Mouse (Mus musculus): ENCODE data around the gene Zcchc18. TPM values are rescaled to one million over a fixed set of nuclear protein-coding genes. Genes with fewer than 3 reads are reported as not detected.
A peak's percentile ranks its signal among the peaks of the same experiment; 100 is the strongest.

Gene Zcchc18
- polyA plus RNA-seq, 1 experiment from 2014 or later: 281 TPM

- Histone ChIP-seq H3K4me1 (ENCODE audit: control insufficient read depth, insufficient read depth, low read length) (no peaks in the 10 kb centered on the region; the same call in 1 of the 2 replicates), H3K27ac (ENCODE audit: low read depth, low read length) (no peak overlapping the region), H3K4me2 (ENCODE audit: low read length) (no peak overlapping the region; the same call in 1 of the 2 replicates), H3K4me3 (ENCODE audit: low read depth, low read length) (no peak overlapping the region), H3K36me3 (ENCODE audit: control insufficient read depth, insufficient read depth, low read length) (peaks cover 8% of the 10 kb centered on the region; the same call in 1 of the 2 replicates), H3K27me3 (replicated peaks; ENCODE audit: control insufficient read depth, insufficient read depth, low read length) (no peaks in the 10 kb centered on the region), H3K9me3 (replicated peaks; ENCODE audit: control insufficient read depth, low read length) (no peaks in the 10 kb centered on the region), H3K9ac (ENCODE audit: low read length) (no peak overlapping the region)
- DNase-seq (ENCODE audit: low spot score) (no peak), ATAC-seq (no peak)
- WGBS: 68% methylated on average over 2 of the region's 2 CpGs
Measured at GRCm38 (mm10) chrX:136991274-136991673, 1.7 kb upstream of the Zcchc18 start.

GRCm38 (mm10) chrX:136992191-136992965 lies 577 bp upstream of the Zcchc18 start:
- H3K4me2 ChIP-seq (ENCODE audit: low read length): peak overlapping the region; percentile 48
- DNase-seq (ENCODE audit: low spot score) (peak; percentile 50), ATAC-seq (peak; percentile 53)
- peak overlapping the region; percentile 90; the same call in 1 of the 2 replicates for H3K27ac ChIP-seq (ENCODE audit: low read depth, low read length)
- H3K9me3 ChIP-seq (replicated peaks; ENCODE audit: control insufficient read depth, low read length): no peaks in the 10 kb centered on the region
- peaks cover 8% of the 10 kb centered on the region; the same call in 1 of the 2 replicates for H3K36me3 ChIP-seq (ENCODE audit: control insufficient read depth, insufficient read depth, low read length)
- peak overlapping the region; percentile 45 for H3K4me3 ChIP-seq (ENCODE audit: low read depth, low read length)
- H3K9ac ChIP-seq (ENCODE audit: low read length): peak overlapping the region; percentile 68
- 34% methylated on average over 19 of the region's 19 CpGs for WGBS
- no peaks in the 10 kb centered on the region for H3K27me3 ChIP-seq (replicated peaks; ENCODE audit: control insufficient read depth, insufficient read depth, low read length)
- H3K4me1 ChIP-seq (ENCODE audit: control insufficient read depth, insufficient read depth, low read length): no peaks in the 10 kb centered on the region; the same call in 1 of the 2 replicates

DNA sequence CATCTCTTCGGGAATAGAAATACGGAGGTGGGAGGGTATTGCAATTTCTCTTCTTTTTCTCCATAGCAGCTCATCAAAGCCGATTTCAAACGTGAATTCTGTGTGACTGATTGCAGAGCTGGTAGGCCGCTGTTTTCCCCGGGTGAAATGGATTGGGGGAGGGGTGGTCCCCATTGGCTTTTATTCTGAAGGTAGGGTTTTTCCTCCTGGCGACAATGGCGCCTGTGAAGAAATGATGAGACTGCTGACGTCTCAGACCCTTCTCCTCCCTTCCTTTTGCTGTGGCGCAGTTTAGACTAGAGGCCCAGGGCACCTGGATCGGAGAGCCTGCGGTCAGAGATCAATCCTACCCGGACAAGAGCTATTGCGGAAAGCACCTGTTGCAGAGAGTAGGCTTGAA lies 686 bp downstream of the Zcchc18 start:
- WGBS: 32% methylated on average over 14 of the region's 14 CpGs
- H3K9me3 ChIP-seq (replicated peaks; ENCODE audit: control insufficient read depth, low read length): no peaks in the 10 kb centered on the region
- peak overlapping the region; percentile 68 for H3K9ac ChIP-seq (ENCODE audit: low read length)
- H3K27ac ChIP-seq (ENCODE audit: low read depth, low read length): peak overlapping the region; percentile 90
- no peaks in the 10 kb centered on the region; the same call in 1 of the 2 replicates for H3K4me1 ChIP-seq (ENCODE audit: control insufficient read depth, insufficient read depth, low read length)
- no peaks in the 10 kb centered on the region for H3K27me3 ChIP-seq (replicated peaks; ENCODE audit: control insufficient read depth, insufficient read depth, low read length)
- H3K4me3 ChIP-seq (ENCODE audit: low read depth, low read length): peak overlapping the region; percentile 45
- peaks cover 8% of the 10 kb centered on the region; the same call in 1 of the 2 replicates for H3K36me3 ChIP-seq (ENCODE audit: control insufficient read depth, insufficient read depth, low read length)
- peak overlapping the region; percentile 48 for H3K4me2 ChIP-seq (ENCODE audit: low read length)
- ATAC-seq (peak; percentile 24; the same call in 1 of the 2 replicates), DNase-seq (ENCODE audit: low spot score) (peak; percentile 51)

DNA sequence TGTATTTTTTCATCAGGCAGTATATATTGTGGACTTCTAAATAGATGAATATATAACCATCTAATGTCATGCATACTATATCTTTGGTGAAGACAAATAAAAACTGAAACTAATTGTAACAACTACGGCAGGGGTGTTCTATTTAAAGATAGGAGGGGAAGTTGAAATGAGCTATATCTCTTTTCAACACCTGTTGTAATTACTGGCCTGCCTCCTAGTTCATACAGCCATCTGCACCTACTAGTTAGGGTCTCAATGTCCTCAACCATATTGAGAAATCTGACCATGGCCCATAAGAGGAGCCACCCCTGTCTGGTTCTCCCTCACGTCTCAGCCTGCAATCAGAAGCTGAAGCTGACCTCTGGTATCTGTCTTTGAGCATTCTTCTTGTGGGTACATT lies 3.3 kb downstream of the Zcchc18 start:
- 84% methylated on average over 2 of the region's 2 CpGs for WGBS
- Histone ChIP-seq H3K9ac (ENCODE audit: low read length) (no peak overlapping the region), H3K4me2 (ENCODE audit: low read length) (no peak overlapping the region), H3K36me3 (ENCODE audit: control insufficient read depth, insufficient read depth, low read length) (peaks cover 8% of the 10 kb centered on the region; the same call in 1 of the 2 replicates), H3K4me1 (ENCODE audit: control insufficient read depth, insufficient read depth, low read length) (no peaks in the 10 kb centered on the region; the same call in 1 of the 2 replicates), H3K27ac (ENCODE audit: low read depth, low read length) (no peak overlapping the region), H3K27me3 (replicated peaks; ENCODE audit: control insufficient read depth, insufficient read depth, low read length) (no peaks in the 10 kb centered on the region), H3K9me3 (replicated peaks; ENCODE audit: control insufficient read depth, low read length) (no peaks in the 10 kb centered on the region), H3K4me3 (ENCODE audit: low read depth, low read length) (no peak overlapping the region)
- ATAC-seq (no peak), DNase-seq (ENCODE audit: low spot score) (no peak)

- DNase-seq (ENCODE audit: low spot score) (peak; percentile 85), ATAC-seq (peak; percentile 67)
- Histone ChIP-seq H3K27ac (ENCODE audit: low read depth, low read length) (no peak overlapping the region), H3K4me1 (ENCODE audit: control insufficient read depth, insufficient read depth, low read length) (no peaks in the 10 kb centered on the region), H3K9me3 (replicated peaks; ENCODE audit: control insufficient read depth, low read length) (no peaks in the 10 kb centered on the region), H3K4me2 (ENCODE audit: low read length) (no peak overlapping the region), H3K9ac (ENCODE audit: low read length) (no peak overlapping the region), H3K4me3 (ENCODE audit: low read depth, low read length) (no peak overlapping the region), H3K36me3 (ENCODE audit: control insufficient read depth, insufficient read depth, low read length) (no peaks in the 10 kb centered on the region), H3K27me3 (replicated peaks; ENCODE audit: control insufficient read depth, insufficient read depth, low read length) (no peaks in the 10 kb centered on the region)
- WGBS: 58% methylated on average over 6 of the region's 6 CpGs
Measured at GRCm38 (mm10) chrX:137015099-137015709, 22.2 kb downstream of the Zcchc18 start.

DNA sequence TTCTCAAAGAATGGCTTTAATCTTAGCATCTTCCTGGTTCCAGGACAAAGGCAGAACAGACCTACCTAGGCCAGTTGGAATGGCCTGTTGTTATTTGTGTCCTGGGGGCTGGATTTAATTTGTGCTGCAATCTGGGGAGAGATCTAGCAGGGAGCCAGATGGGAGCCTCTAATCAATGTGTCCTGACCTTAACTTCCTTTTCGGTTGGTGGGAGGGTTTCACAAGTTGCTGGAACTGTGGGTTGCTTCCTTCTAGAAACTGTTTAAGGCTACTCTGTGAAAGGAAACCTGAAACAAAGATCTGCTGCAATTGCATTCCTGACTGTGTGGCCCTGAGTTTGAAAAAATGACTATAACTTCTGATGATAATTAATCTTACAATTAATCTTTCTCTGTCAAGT lies 24.7 kb downstream of the Zcchc18 start:
- 84% methylated on average over 1 of the region's 1 CpGs for WGBS
- no peak overlapping the region for H3K4me2 ChIP-seq (ENCODE audit: low read length)
- no peaks in the 10 kb centered on the region for H3K9me3 ChIP-seq (replicated peaks; ENCODE audit: control insufficient read depth, low read length)
- H3K27ac ChIP-seq (ENCODE audit: low read depth, low read length): no peak overlapping the region
- H3K9ac ChIP-seq (ENCODE audit: low read length): no peak overlapping the region
- H3K36me3 ChIP-seq (ENCODE audit: control insufficient read depth, insufficient read depth, low read length): no peaks in the 10 kb centered on the region
- DNase-seq (ENCODE audit: low spot score): no peak
- H3K27me3 ChIP-seq (replicated peaks; ENCODE audit: control insufficient read depth, insufficient read depth, low read length): no peaks in the 10 kb centered on the region
- no peak for ATAC-seq
- H3K4me1 ChIP-seq (ENCODE audit: control insufficient read depth, insufficient read depth, low read length): no peaks in the 10 kb centered on the region
- no peak overlapping the region for H3K4me3 ChIP-seq (ENCODE audit: low read depth, low read length)

DNA sequence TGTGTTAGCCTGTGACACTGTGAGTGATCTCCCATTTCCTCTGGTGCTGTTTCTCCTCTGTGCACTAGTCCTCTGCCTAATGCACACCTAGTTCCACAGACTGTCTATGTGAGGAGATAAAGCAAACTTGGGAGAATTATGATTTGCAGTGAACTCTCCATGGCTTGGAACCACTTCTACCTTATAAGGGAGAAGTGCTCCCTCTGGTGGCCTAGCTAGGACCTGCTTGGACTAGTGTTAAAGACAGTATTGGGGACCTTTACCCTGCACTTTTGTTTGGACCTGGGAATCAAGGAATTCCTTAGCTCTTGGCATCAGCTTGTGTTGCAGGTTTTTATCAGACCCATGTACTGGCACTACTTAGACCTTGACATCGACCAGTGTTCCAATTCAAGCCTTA lies 26.4 kb downstream of the Zcchc18 start:
- H3K36me3 ChIP-seq (ENCODE audit: control insufficient read depth, insufficient read depth, low read length): no peaks in the 10 kb centered on the region
- H3K4me3 ChIP-seq (ENCODE audit: low read depth, low read length): no peak overlapping the region
- DNase-seq (ENCODE audit: low spot score) (peak; percentile 79), ATAC-seq (peak; percentile 55; the same call in 1 of the 2 replicates)
- WGBS: 24% methylated on average over 1 of the region's 1 CpGs
- no peaks in the 10 kb centered on the region for H3K27me3 ChIP-seq (replicated peaks; ENCODE audit: control insufficient read depth, insufficient read depth, low read length)
- no peaks in the 10 kb centered on the region for H3K9me3 ChIP-seq (replicated peaks; ENCODE audit: control insufficient read depth, low read length)
- H3K9ac ChIP-seq (ENCODE audit: low read length): no peak overlapping the region
- no peaks in the 10 kb centered on the region for H3K4me1 ChIP-seq (ENCODE audit: control insufficient read depth, insufficient read depth, low read length)
- H3K27ac ChIP-seq (ENCODE audit: low read depth, low read length): no peak overlapping the region
- no peak overlapping the region for H3K4me2 ChIP-seq (ENCODE audit: low read length)

GRCm38 (mm10) chrX:137030916-137031315 lies 38.0 kb downstream of the Zcchc18 start:
- Histone ChIP-seq H3K9me3 (replicated peaks; ENCODE audit: control insufficient read depth, low read length) (no peaks in the 10 kb centered on the region), H3K9ac (ENCODE audit: low read length) (no peak overlapping the region), H3K27me3 (replicated peaks; ENCODE audit: control insufficient read depth, insufficient read depth, low read length) (no peaks in the 10 kb centered on the region), H3K27ac (ENCODE audit: low read depth, low read length) (no peak overlapping the region), H3K4me1 (ENCODE audit: control insufficient read depth, insufficient read depth, low read length) (no peaks in the 10 kb centered on the region), H3K4me2 (ENCODE audit: low read length) (no peak overlapping the region), H3K4me3 (ENCODE audit: low read depth, low read length) (no peak overlapping the region), H3K36me3 (ENCODE audit: control insufficient read depth, insufficient read depth, low read length) (no peaks in the 10 kb centered on the region)
- ATAC-seq (no peak), DNase-seq (ENCODE audit: low spot score) (no peak)
- WGBS: 94% methylated on average over 8 of the region's 8 CpGs

DNA sequence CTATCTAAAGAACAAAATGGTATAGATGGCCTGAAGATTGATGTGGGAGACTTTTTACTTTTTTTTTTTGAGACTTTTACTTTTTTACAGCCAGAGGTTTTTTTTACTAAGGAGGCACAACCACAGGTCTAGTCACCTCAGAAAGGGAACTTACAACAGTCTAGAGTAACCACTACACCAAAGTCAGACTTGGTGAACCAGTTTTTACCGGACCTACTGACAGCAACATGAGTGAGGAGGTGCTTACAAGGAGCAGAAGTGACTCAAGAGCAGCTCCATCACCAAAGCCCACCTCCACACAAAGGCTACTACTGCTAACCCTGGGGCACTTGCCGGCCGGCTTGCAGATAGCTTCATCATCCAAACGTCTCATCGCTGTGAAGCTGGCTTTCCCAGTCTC lies 38.8 kb downstream of the Zcchc18 start:
- Histone ChIP-seq H3K4me3 (ENCODE audit: low read depth, low read length) (no peak overlapping the region), H3K9ac (ENCODE audit: low read length) (no peak overlapping the region), H3K4me1 (ENCODE audit: control insufficient read depth, insufficient read depth, low read length) (no peaks in the 10 kb centered on the region), H3K27me3 (replicated peaks; ENCODE audit: control insufficient read depth, insufficient read depth, low read length) (no peaks in the 10 kb centered on the region), H3K4me2 (ENCODE audit: low read length) (no peak overlapping the region), H3K27ac (ENCODE audit: low read depth, low read length) (no peak overlapping the region), H3K36me3 (ENCODE audit: control insufficient read depth, insufficient read depth, low read length) (no peaks in the 10 kb centered on the region), H3K9me3 (replicated peaks; ENCODE audit: control insufficient read depth, low read length) (no peaks in the 10 kb centered on the region)
- ATAC-seq (no peak), DNase-seq (ENCODE audit: low spot score) (no peak)
- WGBS: 92% methylated on average over 5 of the region's 5 CpGs

All from forebrain, embryonic 14.5 days (tissue).